Comparison of ENCODE assay signal across 13 mouse cellular contexts in genomic region chr8:84585311-84585710, GRCm38 (mm10).
DNase-seq lines count a peak whose midpoint lies in the region; TF ChIP-seq lines count a peak whose summit lies in the region.
"Had no signal": no experiment of that assay in that cellular context is flagged by ENCODE, and none has a peak within 500 bp of the region (broad histone marks: within the 10 kb centered on the region; RNA-seq: fewer than 3 reads in every experiment).

No protein-coding gene starts in this region.

- no peak overlapping the region for H3K27ac ChIP-seq in layer of hippocampus, adult 2 months
- H3K27ac ChIP-seq: forebrain, embryonic 13.5 days; heart, embryonic 10.5 days; hindbrain, embryonic 15.5 days; stomach, embryonic 15.5 days had no signal

- no peak overlapping the region for H3K4me3 ChIP-seq in layer of hippocampus, adult 2 months
- H3K4me3 ChIP-seq: forebrain, embryonic 13.5 days; heart, embryonic 10.5 days; hindbrain, embryonic 15.5 days; myocyte; stomach, embryonic 15.5 days had no signal

- TF ChIP-seq CTCF in layer of hippocampus, adult 2 months (conservative IDR thresholded peaks at IDR 0.05) = peak; percentile 58

- no peak for DNase-seq in layer of hippocampus, adult 2 months (ENCODE audit: low spot score in 2 of 2)
- no peak for DNase-seq in layer of hippocampus, adult 9-11 months
- DNase-seq in thymus, postnatal 14 days = peak; percentile 20
- no peak for DNase-seq in thymus, adult 18-20 months
- peak; percentile 43 for DNase-seq in ZHBTc4 (ENCODE audit: low read depth, low spot score)
- DNase-seq in splenic B cell, adult 2 months (ENCODE audit: low read depth, low spot score) = peak; percentile 44
- DNase-seq in gastrocnemius, postnatal 10 days = no peak
- DNase-seq: lung, postnatal 36 days had no signal

- H3K27me3 ChIP-seq in splenic B cell, adult 2 months (ENCODE audit: control insufficient read depth, insufficient read depth, low read length, poor library complexity, severe bottlenecking) = no peaks in the 10 kb centered on the region; the same call in 1 of the 2 replicates
- H3K27me3 ChIP-seq: forebrain, embryonic 13.5 days; hindbrain, embryonic 15.5 days; stomach, embryonic 15.5 days had no signal

- H3K36me3 ChIP-seq in splenic B cell, adult 2 months (ENCODE audit: control insufficient read depth, insufficient read depth, low read length, poor library complexity, severe bottlenecking) = no peaks in the 10 kb centered on the region
- H3K36me3 ChIP-seq: heart, embryonic 10.5 days; stomach, embryonic 15.5 days had no signal

Comparison
In these comparisons a context has a peak if more than half of its experiments do, and no peak if none do; other contexts are left out.
1. DNase-seq: peak in thymus, postnatal 14 days (single experiment), ZHBTc4 (single experiment) and splenic B cell, adult 2 months (single experiment); none in layer of hippocampus, adult 2 months (0 of 2), layer of hippocampus, adult 9-11 months (single experiment), thymus, adult 18-20 months (0 of 2) and gastrocnemius, postnatal 10 days (single experiment).